Mouse (Mus musculus): ENCODE data around the gene Timp2. TPM values are rescaled to one million over a fixed set of nuclear protein-coding genes. Genes with fewer than 3 reads are reported as not detected.

Timp2 gene
- total RNA-seq, 2 experiments from 2014 or later = 8.3 to 12.9 TPM

DNA sequence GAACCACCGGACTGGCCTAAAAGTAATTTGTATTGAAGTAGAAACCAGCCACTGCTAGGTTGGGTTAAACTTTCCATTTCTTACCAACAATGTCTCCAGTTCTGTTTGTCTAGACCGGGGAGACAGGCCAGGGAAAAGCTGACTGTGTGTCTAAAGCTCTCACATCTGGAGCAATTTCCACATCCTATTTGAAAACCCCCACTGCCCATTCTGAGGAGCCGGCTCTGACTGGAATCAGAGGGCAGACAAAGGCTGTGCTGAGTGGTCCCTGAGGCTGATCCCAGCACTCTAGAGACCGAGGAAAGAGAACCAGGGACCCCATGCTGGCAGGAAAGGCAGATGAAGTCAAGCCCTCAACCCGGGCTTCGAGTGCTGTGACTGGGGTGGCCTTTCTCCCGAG lies 17.1 kb upstream of the Timp2 start:
- ATAC-seq (replicated peaks; ENCODE audit: low FRiP score, poor library complexity, severe bottlenecking) = no peak

DNA sequence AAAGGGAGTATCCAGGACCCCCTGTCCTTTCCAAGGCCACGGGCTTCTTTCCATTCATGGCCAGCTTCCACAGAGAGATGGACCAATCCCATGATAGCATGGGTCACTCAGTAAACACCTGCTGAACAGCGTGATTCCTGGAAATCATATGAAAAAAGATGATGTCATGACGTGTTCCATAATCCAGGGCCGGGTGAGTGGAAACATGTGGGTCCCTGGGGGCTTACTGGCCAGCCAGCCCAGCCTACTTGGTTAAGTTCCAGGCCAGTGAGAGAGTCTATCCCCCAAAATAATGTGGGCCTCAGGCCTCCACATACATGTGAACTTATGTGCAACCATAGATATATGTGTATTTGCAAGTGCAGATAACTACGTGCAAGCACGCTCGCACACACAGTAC lies 16.3 kb upstream of the Timp2 start:
- no peak for ATAC-seq (replicated peaks; ENCODE audit: low FRiP score, poor library complexity, severe bottlenecking)

DNA sequence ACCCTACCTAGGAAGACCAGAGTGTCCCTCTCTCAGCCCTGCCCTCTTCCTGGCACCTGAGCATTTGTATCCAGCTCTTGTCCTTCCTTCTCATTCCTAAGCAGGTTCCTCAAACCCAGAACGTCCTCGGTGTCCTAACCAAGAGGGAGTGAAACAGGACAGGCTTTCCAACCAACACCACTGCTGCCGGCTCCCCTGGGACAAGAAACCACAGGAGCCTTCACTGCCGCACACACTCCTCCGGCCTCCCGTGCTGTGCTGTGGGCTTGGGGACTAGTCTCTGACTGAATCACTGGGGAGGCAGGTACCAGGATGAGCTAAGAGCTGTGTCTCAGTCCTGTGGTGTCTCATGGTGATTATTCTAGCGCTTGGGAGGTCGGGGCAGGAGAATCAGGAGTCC lies 14.1 kb upstream of the Timp2 start:
- ATAC-seq (replicated peaks; ENCODE audit: low FRiP score, poor library complexity, severe bottlenecking) = no peak

DNA sequence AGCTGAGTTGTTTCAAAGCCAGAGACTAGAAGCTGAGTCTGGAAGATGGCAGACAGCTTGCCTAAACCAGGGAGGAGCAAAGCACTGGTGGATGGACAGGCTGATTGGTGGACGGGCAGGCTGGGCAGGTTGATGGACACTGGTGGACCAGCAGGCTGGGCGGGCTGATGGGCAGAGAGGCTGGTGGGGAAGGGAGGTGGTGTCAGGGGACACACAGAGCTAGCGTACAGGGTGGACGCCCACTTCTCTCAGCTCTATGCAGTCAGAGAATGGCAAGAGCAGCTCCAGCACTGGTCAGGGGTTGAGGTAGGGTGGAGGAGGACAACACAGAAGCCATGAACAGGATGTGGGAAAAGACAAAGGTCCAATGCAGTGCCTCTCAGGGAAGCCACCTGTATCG lies 13.7 kb upstream of the Timp2 start:
- ATAC-seq (replicated peaks; ENCODE audit: low FRiP score, poor library complexity, severe bottlenecking) = no peak

DNA sequence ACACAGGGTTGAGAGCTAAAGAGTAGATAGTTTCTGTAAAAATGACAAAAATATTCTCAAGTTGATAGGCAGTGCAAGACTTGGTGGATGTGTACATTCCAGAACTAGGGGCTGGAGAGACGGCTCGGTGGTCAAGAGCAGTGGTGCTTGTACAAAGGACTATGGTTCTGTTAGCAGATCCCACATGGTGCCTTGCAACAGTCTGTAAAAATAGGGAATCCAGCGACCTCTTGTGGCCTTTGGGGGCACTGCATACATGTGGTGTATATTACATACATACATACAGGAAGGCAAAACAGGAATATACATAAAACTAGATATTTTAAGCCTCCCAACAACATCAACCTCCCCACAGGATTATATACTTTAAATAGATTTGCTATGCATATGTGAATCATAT lies 12.8 kb upstream of the Timp2 start:
- no peak for ATAC-seq (replicated peaks; ENCODE audit: low FRiP score, poor library complexity, severe bottlenecking)

DNA sequence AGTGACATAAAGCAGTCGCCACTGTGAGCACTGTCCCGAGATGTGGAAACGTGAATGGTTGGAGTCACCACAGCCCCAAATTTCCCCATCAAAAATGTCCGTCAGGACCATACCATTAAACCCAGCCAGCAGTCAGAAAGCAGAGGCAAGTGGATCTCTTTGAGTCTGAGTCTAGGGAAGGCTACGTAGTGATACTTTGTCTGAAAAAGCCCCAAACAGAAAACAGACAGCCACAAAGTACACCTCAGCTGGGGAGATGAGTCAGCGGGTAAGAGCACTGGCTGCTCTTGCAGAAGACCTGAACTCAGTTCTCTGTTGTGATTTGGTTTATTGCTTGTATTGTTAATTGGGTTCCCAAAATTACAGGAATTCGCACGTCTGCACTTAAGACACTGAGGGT lies 11.0 kb upstream of the Timp2 start:
- no peak for ATAC-seq (replicated peaks; ENCODE audit: low FRiP score, poor library complexity, severe bottlenecking)

DNA sequence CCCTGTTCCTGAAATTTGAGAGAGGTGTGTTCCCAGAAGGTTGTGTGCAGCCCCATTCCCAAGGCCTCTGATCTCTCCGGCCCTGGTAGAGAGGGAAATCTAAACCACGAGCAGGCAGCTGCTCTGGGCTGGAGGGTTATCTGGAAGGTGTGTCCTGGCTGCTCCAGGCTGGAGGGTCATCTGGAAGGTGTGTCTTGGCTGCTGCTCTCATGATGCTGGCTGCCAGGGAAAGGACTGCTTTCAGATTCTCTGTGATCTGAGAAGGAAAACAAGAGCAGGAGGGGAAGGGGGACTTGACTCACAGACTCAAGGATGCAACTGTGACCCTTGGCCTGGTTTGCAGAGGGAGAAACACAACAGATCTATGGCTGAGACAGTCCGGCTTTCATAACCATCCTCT lies 10.6 kb upstream of the Timp2 start:
- no peak for ATAC-seq (replicated peaks; ENCODE audit: low FRiP score, poor library complexity, severe bottlenecking)

DNA sequence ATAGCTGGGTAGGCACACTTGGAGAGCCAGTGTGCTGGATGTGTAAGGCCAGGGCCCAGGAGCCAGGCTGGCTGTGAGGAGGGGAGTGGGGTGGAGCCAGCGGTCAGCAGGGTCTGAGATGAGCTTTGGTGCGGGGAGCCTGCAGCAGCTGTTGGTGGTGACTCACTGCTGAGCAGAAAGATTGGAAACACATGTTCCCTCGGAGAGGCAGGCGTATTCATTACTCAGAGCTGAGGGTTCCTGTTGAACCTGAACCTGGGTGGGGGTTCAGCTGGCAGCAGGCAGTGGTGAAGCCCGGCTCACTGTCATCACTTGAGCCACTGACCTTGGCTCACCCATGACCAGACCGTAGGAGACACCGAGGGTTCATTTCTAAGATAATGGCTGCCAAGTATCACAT lies 9.6 kb upstream of the Timp2 start:
- no peak for ATAC-seq (replicated peaks; ENCODE audit: low FRiP score, poor library complexity, severe bottlenecking)

DNA sequence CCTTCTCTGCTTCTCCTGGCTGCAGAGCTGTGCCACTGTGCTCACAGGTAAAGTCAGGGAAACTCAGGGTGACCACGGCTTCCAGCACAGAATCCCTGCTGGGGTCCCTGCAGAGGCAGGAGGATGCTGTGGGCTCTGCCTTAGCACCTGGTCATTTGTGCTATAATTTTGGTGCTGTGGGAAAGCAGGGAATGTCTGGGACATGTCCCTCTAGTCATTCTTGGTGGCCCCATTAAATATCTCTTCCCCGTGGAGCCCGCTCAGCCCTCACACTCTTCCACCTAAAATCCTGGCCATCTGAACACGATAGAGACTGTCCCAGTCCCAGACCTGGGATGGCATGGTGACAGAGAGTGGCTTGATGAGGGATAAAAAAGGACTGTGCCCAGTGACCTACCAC lies 8.5 kb upstream of the Timp2 start:
- no peak for ATAC-seq (replicated peaks; ENCODE audit: low FRiP score, poor library complexity, severe bottlenecking)

DNA sequence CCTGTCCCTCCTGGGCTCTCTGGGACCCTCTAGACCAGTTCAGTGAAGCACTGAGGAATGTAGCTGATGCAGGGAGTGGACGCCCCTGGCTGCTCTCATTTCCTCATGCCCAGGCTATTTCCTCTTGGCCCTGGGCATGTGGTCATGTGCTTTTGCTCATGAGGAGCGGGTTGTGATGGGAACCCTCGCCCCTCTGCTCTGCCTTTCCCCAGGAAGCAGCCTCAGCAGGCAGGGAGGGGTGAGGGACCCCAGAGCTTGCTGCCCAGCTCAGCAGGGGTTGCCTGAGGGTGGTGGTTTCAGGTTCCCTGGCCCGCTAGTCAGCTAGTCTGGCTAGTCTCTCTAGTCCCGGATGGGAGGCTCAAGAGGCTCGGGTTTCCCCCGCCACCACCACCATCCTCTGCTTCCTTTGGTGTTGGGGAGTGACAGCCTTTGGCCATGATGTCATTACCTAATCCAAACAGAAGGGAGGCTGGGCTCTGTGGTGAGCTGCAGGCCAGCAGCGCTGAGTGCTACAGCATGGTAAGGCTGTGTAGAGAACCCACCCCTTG lies 7.5 kb upstream of the Timp2 start:
- ATAC-seq (replicated peaks; ENCODE audit: low FRiP score, poor library complexity, severe bottlenecking) = no peak

DNA sequence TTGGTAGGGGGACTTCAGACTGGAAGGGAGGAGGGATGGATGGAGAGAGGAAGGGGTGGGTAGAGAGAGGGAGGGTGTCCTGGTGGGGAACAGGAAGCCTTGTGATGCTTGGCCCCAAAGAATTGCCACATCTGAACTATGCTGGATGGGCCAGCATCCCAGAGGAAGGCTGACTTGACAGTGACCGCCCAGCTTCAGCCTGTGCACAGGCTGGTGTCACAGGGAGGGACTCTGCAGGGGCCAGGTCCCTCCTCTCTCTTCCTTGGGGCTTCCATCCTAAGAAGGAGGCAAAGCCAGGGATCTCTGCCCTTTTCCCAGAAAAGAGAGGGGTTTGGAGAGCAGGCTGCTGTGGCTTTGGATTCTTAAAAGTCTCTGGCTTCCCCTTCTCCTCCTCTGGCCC lies 7.0 kb upstream of the Timp2 start:
- no peak for ATAC-seq (replicated peaks; ENCODE audit: low FRiP score, poor library complexity, severe bottlenecking)

DNA sequence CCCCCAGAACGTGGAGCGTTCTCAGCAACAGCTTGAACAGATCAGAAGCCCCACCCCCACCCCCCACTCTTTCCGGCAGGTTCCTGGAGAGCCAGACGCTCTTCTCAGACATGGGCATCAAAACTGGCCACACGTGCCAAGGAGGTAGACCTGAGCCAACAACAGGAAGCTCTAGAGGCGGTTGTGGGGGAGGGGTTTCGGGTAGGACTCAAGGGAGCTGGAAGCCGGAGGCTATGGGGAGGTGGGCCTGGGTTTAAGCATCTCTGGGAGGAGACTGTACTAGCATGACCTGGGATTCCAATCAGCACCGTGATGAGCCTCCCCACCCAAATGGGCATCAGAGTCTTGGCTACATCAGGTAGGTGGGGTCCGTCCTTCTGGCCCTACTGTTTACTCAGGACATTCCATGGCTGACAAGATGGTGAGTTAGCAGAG lies 5.4 kb upstream of the Timp2 start:
- ATAC-seq (replicated peaks; ENCODE audit: low FRiP score, poor library complexity, severe bottlenecking) = no peak

DNA sequence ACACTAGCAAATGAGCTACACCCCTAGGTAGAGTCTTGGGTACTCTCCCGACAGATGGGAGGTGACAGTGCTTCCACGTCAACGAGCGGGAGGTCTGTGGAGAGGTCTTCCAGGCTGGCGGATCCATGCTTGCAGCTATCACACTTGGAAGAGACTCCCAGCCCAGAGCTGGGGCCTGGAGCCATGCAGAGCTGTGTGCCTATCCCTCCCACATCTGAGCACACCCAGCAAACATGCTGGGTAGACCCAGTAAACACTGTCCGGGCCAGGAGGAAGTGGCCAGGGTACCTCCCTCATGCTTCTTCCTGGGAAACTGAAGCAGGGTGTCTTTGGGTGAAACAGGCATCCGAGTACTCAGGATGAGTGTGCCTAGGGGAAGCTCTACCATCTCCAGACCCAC lies 5.0 kb upstream of the Timp2 start:
- ATAC-seq (replicated peaks; ENCODE audit: low FRiP score, poor library complexity, severe bottlenecking) = no peak

DNA sequence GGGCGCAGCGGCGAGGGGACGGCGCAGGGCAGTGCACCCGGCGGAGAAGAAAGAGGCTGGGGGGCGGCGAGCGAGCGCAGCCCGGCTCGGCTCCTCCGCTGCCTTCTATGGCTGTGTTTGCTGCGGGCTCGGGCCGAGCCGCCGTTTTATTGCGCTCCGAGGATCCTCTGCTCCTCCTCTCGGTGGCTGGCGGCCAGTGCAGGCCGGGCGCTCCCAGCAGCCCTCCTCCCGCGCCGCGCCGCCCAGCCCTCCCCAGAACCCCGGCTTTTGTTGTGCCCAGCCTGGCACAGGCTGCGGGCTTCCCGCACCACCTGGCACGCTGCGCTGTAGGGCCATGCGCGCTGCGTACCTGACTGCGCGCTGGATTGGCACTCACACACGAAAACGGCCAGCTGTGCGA lies 335 bp downstream of the Timp2 start:
- ATAC-seq (replicated peaks; ENCODE audit: low FRiP score, poor library complexity, severe bottlenecking) = no peak

DNA sequence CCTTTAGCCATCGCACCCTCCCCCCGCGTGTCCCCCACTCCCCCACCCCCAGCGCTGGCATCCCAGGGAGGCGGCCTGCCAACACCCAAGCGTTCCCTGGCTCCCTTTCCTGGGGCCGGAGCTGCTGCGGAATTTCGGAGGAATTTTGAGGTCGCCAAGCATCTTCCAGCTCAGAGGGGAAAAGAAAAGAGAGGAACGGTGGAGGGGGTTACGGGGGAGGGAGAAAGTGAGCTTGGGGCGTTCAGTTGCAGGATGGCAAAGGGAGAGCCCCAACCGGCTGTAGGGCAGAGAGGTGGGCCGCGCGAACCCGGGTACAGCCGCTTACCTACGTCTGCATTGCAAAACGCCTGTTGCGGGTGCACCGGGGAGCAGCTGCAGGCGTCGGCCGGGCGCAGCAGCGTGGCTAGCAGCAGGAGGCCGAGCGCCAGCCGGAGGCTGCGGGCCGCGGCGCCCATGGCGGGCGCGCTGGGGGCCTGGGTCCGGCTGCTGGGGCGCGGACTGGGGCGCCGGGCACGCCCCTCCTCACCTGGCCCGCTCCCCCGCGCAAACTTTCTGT lies 826 bp downstream of the Timp2 start:
- no peak for ATAC-seq (replicated peaks; ENCODE audit: low FRiP score, poor library complexity, severe bottlenecking)

DNA sequence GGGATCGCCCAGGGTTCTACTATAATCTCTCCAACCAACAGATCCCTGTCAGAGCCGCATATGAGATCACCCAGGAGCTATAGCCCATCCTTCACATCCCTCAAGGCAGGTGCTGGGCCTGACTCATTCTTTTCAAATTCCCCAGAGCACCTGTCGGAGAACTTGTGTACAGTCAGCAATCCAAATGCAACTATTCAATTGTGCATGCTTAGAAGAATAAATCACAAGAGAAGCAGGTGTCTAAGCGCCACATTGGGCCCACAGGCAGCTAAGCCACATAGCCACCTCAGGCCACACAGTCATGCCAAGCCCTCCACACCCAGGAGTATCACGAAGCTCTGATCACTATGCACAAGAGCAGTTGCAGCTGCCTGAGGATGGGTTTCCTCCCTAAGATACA lies 6.0 kb downstream of the Timp2 start:
- no peak for ATAC-seq (replicated peaks; ENCODE audit: low FRiP score, poor library complexity, severe bottlenecking)

DNA sequence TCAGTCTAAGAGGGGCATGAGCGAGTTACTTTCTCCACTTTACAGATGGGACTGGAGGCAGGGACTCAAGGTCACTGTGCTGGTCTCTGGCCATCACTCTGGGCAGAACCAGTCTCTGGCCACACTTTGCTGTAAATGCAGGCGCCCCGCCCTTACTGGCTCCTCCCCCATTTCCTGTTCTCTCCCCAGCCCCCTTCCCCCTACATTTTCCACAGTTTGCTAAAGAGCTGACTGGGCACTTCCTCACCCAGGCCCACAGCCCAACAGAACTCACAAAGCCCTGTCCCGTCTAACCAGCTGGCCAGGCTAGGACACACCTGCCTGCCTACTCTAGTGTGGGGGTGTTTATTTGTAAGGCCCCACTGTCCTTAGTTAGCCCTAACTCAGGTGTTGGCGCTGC lies 6.7 kb downstream of the Timp2 start:
- no peak for ATAC-seq (replicated peaks; ENCODE audit: low FRiP score, poor library complexity, severe bottlenecking)

DNA sequence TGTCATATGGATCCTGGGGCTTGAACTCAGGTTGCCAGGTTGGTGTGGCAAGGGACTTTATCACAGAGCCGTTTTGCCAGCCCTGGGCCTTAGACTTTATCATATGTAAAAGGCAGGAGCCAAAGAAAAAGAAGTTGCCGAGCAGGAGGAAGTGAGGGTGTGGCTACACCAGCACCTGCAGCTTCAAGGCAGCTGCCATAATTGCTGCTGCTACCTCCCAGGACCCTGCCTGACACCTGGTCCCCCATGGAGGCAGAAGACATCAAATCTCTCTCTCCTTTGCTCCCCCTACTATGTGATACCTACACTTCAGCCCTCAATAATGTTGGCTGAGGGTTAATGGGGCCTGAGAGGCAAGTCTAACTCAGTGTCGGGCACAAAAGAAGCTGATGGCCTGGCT lies 7.1 kb downstream of the Timp2 start:
- no peak for ATAC-seq (replicated peaks; ENCODE audit: low FRiP score, poor library complexity, severe bottlenecking)

DNA sequence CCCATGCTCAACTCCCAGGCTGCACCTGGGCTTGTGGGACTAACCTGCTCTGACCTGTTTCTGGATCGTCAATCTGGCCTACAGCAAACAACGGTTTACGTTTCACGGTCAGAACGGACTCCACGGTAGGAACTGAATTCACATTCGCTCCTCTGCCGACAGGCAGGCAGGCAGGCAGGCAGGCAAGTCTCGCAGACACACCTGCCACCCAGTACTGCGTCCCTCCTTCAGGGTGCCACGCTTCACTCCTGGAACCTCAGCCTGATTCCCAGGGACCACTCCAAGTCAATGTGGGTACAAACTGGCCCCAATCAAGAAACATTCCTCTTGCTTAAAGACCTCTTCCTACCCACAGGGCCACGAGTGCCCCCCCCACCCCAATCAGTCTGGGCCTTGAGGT lies 7.6 kb downstream of the Timp2 start:
- no peak for ATAC-seq (replicated peaks; ENCODE audit: low FRiP score, poor library complexity, severe bottlenecking)

DNA sequence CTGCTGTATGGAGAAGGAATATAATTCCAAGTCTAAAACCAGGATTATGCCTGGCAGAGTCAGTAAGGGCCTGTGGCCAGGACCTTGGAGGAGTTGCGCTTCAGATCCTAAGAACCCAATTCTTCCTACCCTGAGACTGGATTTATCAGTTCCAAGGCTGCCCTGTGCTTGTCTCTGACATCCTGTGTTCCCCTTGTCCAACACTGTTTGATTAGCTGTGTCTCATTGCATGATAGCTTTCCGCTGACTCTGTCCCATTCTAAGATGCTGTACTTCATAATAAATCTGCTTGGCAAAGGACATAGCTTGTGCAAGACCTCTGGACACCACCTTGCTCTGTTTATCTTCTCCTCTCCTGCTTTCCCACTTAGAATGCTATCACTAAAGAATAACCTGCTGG lies 8.1 kb downstream of the Timp2 start:
- no peak for ATAC-seq (replicated peaks; ENCODE audit: low FRiP score, poor library complexity, severe bottlenecking)

DNA sequence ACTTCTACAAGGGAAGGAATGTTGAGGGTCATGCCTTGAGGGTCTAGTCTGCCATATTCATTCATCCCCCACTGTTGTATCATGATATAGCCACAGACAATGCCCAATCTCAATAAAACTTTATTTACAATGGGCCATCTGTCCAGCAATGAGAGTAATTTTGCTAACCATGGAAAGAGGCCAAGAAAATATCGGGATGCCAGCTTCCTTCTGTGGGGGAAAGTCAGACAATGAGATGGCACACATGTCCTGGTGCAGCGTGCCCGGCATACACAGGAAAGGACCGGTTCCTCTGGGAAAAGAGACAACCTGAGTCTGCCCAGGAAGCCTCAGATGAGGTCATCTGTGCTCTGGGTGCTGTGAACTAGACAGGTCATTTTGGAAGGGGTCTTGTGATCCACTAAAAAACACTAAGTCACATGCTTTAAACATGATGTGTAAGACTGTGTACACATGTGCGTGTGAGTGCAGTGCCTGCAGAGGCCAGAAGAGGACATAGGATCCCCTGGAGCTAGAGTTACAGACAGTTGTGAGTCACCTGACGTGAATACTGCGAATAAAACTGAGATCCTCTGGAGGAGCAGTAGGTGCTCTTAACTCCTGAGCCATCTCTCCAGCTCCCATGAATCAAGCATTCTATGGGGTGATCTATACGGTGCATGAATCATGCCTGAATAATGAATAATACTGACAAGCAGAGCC lies 9.0 kb downstream of the Timp2 start:
- ATAC-seq (replicated peaks; ENCODE audit: low FRiP score, poor library complexity, severe bottlenecking) = no peak

DNA sequence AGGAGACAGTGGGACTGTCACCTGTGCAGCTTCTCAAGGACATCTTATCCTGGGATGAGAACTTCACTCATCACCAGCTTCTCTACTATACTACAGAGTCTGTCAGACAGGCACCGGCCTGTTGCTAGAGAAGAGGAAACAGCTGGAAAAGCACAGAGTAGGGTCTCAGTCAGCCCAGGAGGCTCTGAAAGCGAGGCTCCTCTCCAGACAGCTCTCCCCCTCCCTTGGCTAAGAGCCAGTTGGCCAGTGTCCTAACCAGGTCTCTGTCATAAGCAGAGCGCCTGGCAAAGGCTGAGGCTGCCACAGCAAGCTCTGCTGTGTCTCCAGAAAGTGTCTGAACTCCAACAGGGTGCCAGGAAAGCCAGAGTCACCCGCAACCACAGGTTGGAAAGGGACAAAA lies 9.8 kb downstream of the Timp2 start:
- ATAC-seq (replicated peaks; ENCODE audit: low FRiP score, poor library complexity, severe bottlenecking) = no peak

Measured in erythroblast, adult 5-6 weeks (primary cell).